Mouse (Mus musculus) MEL (cell line): ENCODE measurements around the gene Caprin1. TPM values are rescaled to one million over a fixed set of nuclear protein-coding genes. Genes with fewer than 3 reads are reported as not detected.

Experiments used
- DNase-seq: peaks from one replicate; pipeline ENCODE4 v3.0.0; 2011; ENCODE audit warnings: low read depth, low spot score
- H3K27ac ChIP-seq: 2 replicates; pipeline ENCODE4 v1.5.1; 2012; ENCODE audit warnings: low read depth, mild to moderate bottlenecking, control low read depth, low read length, moderate library complexity; ENCODE audit not compliant: control insufficient read depth
- H3K27me3 ChIP-seq, 2 experiments: fragments of 150-350 bp in 1 of 2; sonication (generic) in 1 of 2; 2 replicates each; pipeline ENCODE4 v1.6.1; 2012; ENCODE audit warnings: low read length in 2 of 2, mild to moderate bottlenecking in 2 of 2, improper control_type of control experiment in 1 of 2, moderate library complexity in 1 of 2; ENCODE audit not compliant: insufficient read depth in 2 of 2, control insufficient read depth in 1 of 2
- H3K36me3 ChIP-seq, 2 experiments: 2 replicates each; pipeline ENCODE4 v1.6.1; 2012 to 2014; ENCODE audit warnings: low read length in 2 of 2, improper control_type of control experiment in 1 of 2, inconsistent platforms in 1 of 2, mild to moderate bottlenecking in 1 of 2; ENCODE audit not compliant: insufficient read depth in 2 of 2, control insufficient read depth in 1 of 2
- H3K4me1 ChIP-seq, 2 experiments: fragments of 150-350 bp in 1 of 2; sonication (generic) in 1 of 2; 2 replicates each; pipeline ENCODE4 v1.6.1; 2012; ENCODE audit warnings: low read length in 2 of 2, improper control_type of control experiment in 1 of 2, mild to moderate bottlenecking in 1 of 2; ENCODE audit not compliant: insufficient read depth in 2 of 2, control insufficient read depth in 1 of 2
- H3K4me3 ChIP-seq, 2 experiments: fragments of 150-350 bp in 1 of 2; sonication (generic) in 1 of 2; 2 replicates each; pipeline ENCODE4 v1.5.1; 2012; ENCODE audit warnings: low read depth in 2 of 2, low read length in 2 of 2, mild to moderate bottlenecking in 2 of 2, moderate library complexity in 2 of 2, control low read depth in 1 of 2, improper control_type of control experiment in 1 of 2; ENCODE audit not compliant: control insufficient read depth in 1 of 2, insufficient read depth in 1 of 2
- H3K79me2 ChIP-seq: 2 replicates; pipeline ENCODE4 v1.6.1; 2012; ENCODE audit warnings: mild to moderate bottlenecking, low read length, moderate library complexity; ENCODE audit not compliant: control insufficient read depth, poor library complexity, insufficient read depth
- H3K9ac ChIP-seq: 2 replicates; pipeline ENCODE4 v1.6.1; 2012; ENCODE audit warnings: low read depth, mild to moderate bottlenecking, control low read depth, low read length, moderate library complexity; ENCODE audit not compliant: control insufficient read depth, poor library complexity, severe bottlenecking
- H3K9me3 ChIP-seq: fragments of 150-350 bp; sonication (generic); replicated peaks from 2 replicates; pipeline ENCODE4 v1.6.1; 2012; ENCODE audit warnings: mild to moderate bottlenecking, low read length, improper control_type of control experiment, moderate library complexity; ENCODE audit not compliant: insufficient read depth
- BHLHE40 ChIP-seq: IDR thresholded peaks from 2 replicates; pipeline ENCODE4 v1.6.1; 2012; ENCODE audit warnings: low read depth, mild to moderate bottlenecking, inconsistent platforms, low read length, improper control_type of control experiment, borderline replicate concordance
- CHD2 ChIP-seq: IDR thresholded peaks from 2 replicates; pipeline ENCODE4 v1.6.1; 2011; ENCODE audit warnings: low read length, improper control_type of control experiment
- CTCF ChIP-seq, 3 experiments: IDR thresholded peaks in 2 of 3; conservative IDR thresholded peaks in 1 of 3; 2 replicates each; pipeline ENCODE4 v1.5.1; 2011 to 2012; ENCODE audit warnings: low read length in 3 of 3, low read depth in 2 of 3, mild to moderate bottlenecking in 2 of 3, improper control_type of control experiment in 1 of 3, inconsistent platforms in 1 of 3, mixed read lengths in 1 of 3, moderate library complexity in 1 of 3; ENCODE audit not compliant: control insufficient read depth in 1 of 3, insufficient read depth in 1 of 3, poor library complexity in 1 of 3, severe bottlenecking in 1 of 3
- E2F4 ChIP-seq: IDR thresholded peaks from 2 replicates; pipeline ENCODE4 v1.6.1; 2011; ENCODE audit warnings: low read depth, low read length, improper control_type of control experiment, borderline replicate concordance
- ELF1 ChIP-seq: IDR thresholded peaks from 2 replicates; pipeline ENCODE4 v1.6.1; 2014; ENCODE audit warnings: low read depth, mild to moderate bottlenecking, inconsistent platforms, low read length, improper control_type of control experiment, moderate library complexity
- GABPA ChIP-seq: IDR thresholded peaks from 2 replicates; pipeline ENCODE4 v1.6.1; 2012; ENCODE audit warnings: low read depth, mild to moderate bottlenecking, inconsistent platforms, low read length, improper control_type of control experiment, moderate library complexity
- HCFC1 ChIP-seq: IDR thresholded peaks from 2 replicates; pipeline ENCODE4 v1.6.1; 2012; ENCODE audit warnings: low read depth, mild to moderate bottlenecking, inconsistent platforms, low read length, improper control_type of control experiment, moderate library complexity
- JUND ChIP-seq: IDR thresholded peaks from 2 replicates; pipeline ENCODE4 v1.6.1; 2011; ENCODE audit warnings: low read depth, mild to moderate bottlenecking, improper control_type of control experiment, low read length
- KAT2A ChIP-seq: conservative IDR thresholded peaks from 2 replicates; pipeline ENCODE4 v1.6.1; 2012; ENCODE audit warnings: low read depth, low read length, improper control_type of control experiment, inconsistent platforms
- MAZ ChIP-seq: IDR thresholded peaks from 2 replicates; pipeline ENCODE4 v1.6.1; 2012; ENCODE audit warnings: low read depth, mild to moderate bottlenecking, inconsistent platforms, low read length, improper control_type of control experiment
- MYB ChIP-seq: IDR thresholded peaks from 2 replicates; pipeline ENCODE4 v1.6.1; 2011; ENCODE audit warnings: mild to moderate bottlenecking, low read depth, low read length, improper control_type of control experiment
- RCOR1 ChIP-seq: IDR thresholded peaks from 2 replicates; pipeline ENCODE4 v1.6.1; 2012; ENCODE audit warnings: low read depth, mild to moderate bottlenecking, inconsistent platforms, low read length, improper control_type of control experiment
- SIN3A ChIP-seq: IDR thresholded peaks from 2 replicates; pipeline ENCODE4 v1.6.1; 2012; ENCODE audit warnings: low read length, improper control_type of control experiment, inconsistent platforms
- SMC3 ChIP-seq: IDR thresholded peaks from 2 replicates; pipeline ENCODE4 v1.6.1; 2011; ENCODE audit warnings: low read depth, low read length, improper control_type of control experiment
- TAL1 ChIP-seq: IDR thresholded peaks from 2 replicates; pipeline ENCODE4 v1.6.1; 2012; ENCODE audit warnings: mild to moderate bottlenecking, inconsistent platforms, low read length, moderate library complexity, mixed read lengths
- TBP ChIP-seq: IDR thresholded peaks from 2 replicates; pipeline ENCODE4 v1.8.0; 2011; ENCODE audit warnings: low read depth, low read length, improper control_type of control experiment
- TCF12 ChIP-seq: IDR thresholded peaks from 2 replicates; pipeline ENCODE4 v1.6.1; 2014; ENCODE audit warnings: low read depth, mild to moderate bottlenecking, inconsistent platforms, low read length, improper control_type of control experiment, moderate library complexity
- UBTF ChIP-seq: IDR thresholded peaks from 2 replicates; pipeline ENCODE4 v1.6.1; 2012; ENCODE audit warnings: low read depth, mild to moderate bottlenecking, inconsistent platforms, low read length, improper control_type of control experiment, moderate library complexity, borderline replicate concordance; ENCODE audit not compliant: insufficient read depth
- ZNF384 ChIP-seq: IDR thresholded peaks from 2 replicates; pipeline ENCODE4 v1.6.1; 2012; ENCODE audit warnings: low read depth, mild to moderate bottlenecking, inconsistent platforms, low read length, improper control_type of control experiment
- polyA plus RNA-seq, 2 experiments: library from polyadenylated mRNA; stranded (reverse) in 1 of 2; unstranded in 1 of 2; fragments of >175 nt in 1 of 2; fragments of >200 nt in 1 of 2; gene quantifications; 2 replicates each; pipeline versions ENCODE4 v1.2.1 to v1.2.4; 2012; ENCODE audit warnings: low replicate concordance in 2 of 2, low read depth in 1 of 2; ENCODE audit not compliant: insufficient read length in 2 of 2, insufficient read depth in 1 of 2, missing spikeins in 1 of 2
- total RNA-seq: library from RNA; depleted of rRNA; stranded (reverse); fragments of 300-350 nt; gene quantifications from 2 replicates; pipeline ENCODE4 v1.2.3, GENCODE M21; 2012

Gene Caprin1
- total and polyA plus RNA-seq, 3 experiments: 209 to 426 (median 239) TPM

GRCm38 (mm10) chr2:103824916-103825315 is 27.5 kb upstream of the Caprin1 start:
- no peak overlapping the region for H3K9ac ChIP-seq
- no peak for TF ChIP-seq KAT2A
- TF ChIP-seq SMC3: no peak
- TF ChIP-seq UBTF: no peak
- no peak for TF ChIP-seq ZNF384
- no peak for TF ChIP-seq HCFC1
- no peak for TF ChIP-seq MAZ
- TF ChIP-seq ELF1: no peak
- TF ChIP-seq SIN3A: no peak
- no peak for TF ChIP-seq CTCF (IDR thresholded peaks at IDR 0.05 in 2 of 3, conservative IDR thresholded peaks at IDR 0.05 in 1 of 3; ENCODE audit: control insufficient read depth in 1 of 3, insufficient read depth in 1 of 3, low read depth in 2 of 3, low read length in 3 of 3, poor library complexity in 1 of 3, severe bottlenecking in 1 of 3)
- TF ChIP-seq TAL1: no peak
- no peak for TF ChIP-seq MYB
- TF ChIP-seq, all 39 proteins: peak for 0
- Histone ChIP-seq H3K4me1 (peaks cover 0 to 2% of the 10 kb centered on the region in 2 experiments; a peak in 1 of 4 replicates), H3K79me2 (no peaks in the 10 kb centered on the region), H3K9me3 (no peaks in the 10 kb centered on the region), H3K27me3 (no peaks in the 10 kb centered on the region), H3K36me3 (peaks cover 0 to 11% of the 10 kb centered on the region in 2 experiments; a peak in 2 of 4 replicates), H3K27ac (no peak overlapping the region), H3K4me3 (no peak overlapping the region)
- no peak for DNase-seq

GRCm38 (mm10) chr2:103822560-103822959 is 25.1 kb upstream of the Caprin1 start:
- Histone ChIP-seq H3K9me3 (no peaks in the 10 kb centered on the region), H3K27me3 (no peaks in the 10 kb centered on the region), H3K4me3 (no peak overlapping the region), H3K79me2 (no peaks in the 10 kb centered on the region), H3K4me1 (peaks cover 0 to 1% of the 10 kb centered on the region in 2 experiments; a peak in 2 of 4 replicates), H3K9ac (no peak overlapping the region), H3K27ac (no peak overlapping the region), H3K36me3 (peaks cover 0 to 4% of the 10 kb centered on the region in 2 experiments; a peak in 2 of 4 replicates)
- TF ChIP-seq GABPA (no peak), CHD2 (no peak), JUND (no peak), CTCF (IDR thresholded peaks at IDR 0.05 in 2 of 3, conservative IDR thresholded peaks at IDR 0.05 in 1 of 3; ENCODE audit: control insufficient read depth in 1 of 3, insufficient read depth in 1 of 3, low read depth in 2 of 3, low read length in 3 of 3, poor library complexity in 1 of 3, severe bottlenecking in 1 of 3) (no peak; a peak in 1 of 6 replicates), SMC3 (no peak), TBP (no peak), BHLHE40 (no peak), SIN3A (no peak), ELF1 (no peak), MAZ (no peak), UBTF (no peak), TCF12 (no peak), RCOR1 (no peak), KAT2A (no peak), E2F4 (no peak)
- no peak for DNase-seq
